Mouse (Mus musculus) ES-E14 (cell line): ENCODE measurements at regions not wholly inside any gene's neighbourhood (a gene's known extent, or its start where the extent isn't known, plus 50 kb on each side); places are given as distances from the start of the nearest gene placed in this dataset.

Experiments
- HCFC1 ChIP-seq: IDR thresholded peaks from 2 replicates; pipeline ENCODE4 v1.6.1; 2012; ENCODE audit warnings: low read length, inconsistent platforms, borderline replicate concordance; ENCODE audit not compliant: insufficient read depth
- ZNF384 ChIP-seq: IDR thresholded peaks from 2 replicates; pipeline ENCODE4 v1.6.1; 2012; ENCODE audit warnings: low read depth, low read length, inconsistent platforms

GRCm38 (mm10) chr3:60889191-60889861 lies 113.3 kb upstream of the P2ry1 start:
- TF ChIP-seq HCFC1 = no peak
- TF ChIP-seq ZNF384 = no peak
